Mouse (Mus musculus): ENCODE data around the gene Atxn1. TPM values are rescaled to one million over a fixed set of nuclear protein-coding genes. Genes with fewer than 3 reads are reported as not detected.

The Atxn1 gene
- total and polyA plus RNA-seq, 3 experiments, result 0.39 to 1.1 TPM; not detected in 1

- TF ChIP-seq USF1 (IDR thresholded peaks at IDR 0.05; ENCODE audit: low read depth, low read length), result no peak
- peak; percentile 96 for TF ChIP-seq ETS1 (IDR thresholded peaks at IDR 0.05; ENCODE audit: low read depth, low read length)
- TF ChIP-seq ZMIZ1 (IDR thresholded peaks at IDR 0.05; ENCODE audit: low read depth, low read length), result peak; percentile 41; the same call in 1 of the 2 replicates
These were observed 452.9 kb downstream of the Atxn1 start (continued) for GRCm38 (mm10) chr13:45511706-45512435.

- DNase-seq (ENCODE audit: low read depth, low spot score), result no peak
- Histone ChIP-seq H3K4me3 (ENCODE audit: control insufficient read depth in 1 of 2, insufficient read depth in 1 of 2, low read depth in 2 of 2, low read length in 2 of 2) (no peak overlapping the region), H3K4me1 (ENCODE audit: control insufficient read depth in 1 of 2, insufficient read depth in 2 of 2, low read length in 2 of 2) (peaks cover 13 to 32% of the 10 kb centered on the region in 2 experiments), H3K27ac (ENCODE audit: control insufficient read depth, low read depth, low read length) (no peak overlapping the region), H3K36me3 (ENCODE audit: control insufficient read depth in 1 of 2, insufficient read depth in 2 of 2, low read length in 2 of 2) (peaks cover 0 to 15% of the 10 kb centered on the region in 2 experiments; a peak in 2 of 4 replicates), H3K9ac (ENCODE audit: control insufficient read depth, low read depth, low read length, poor library complexity, severe bottlenecking) (no peak overlapping the region), H3K79me2 (ENCODE audit: control insufficient read depth, insufficient read depth, low read length, poor library complexity) (peaks cover 2% of the 10 kb centered on the region; the same call in 1 of the 2 replicates), H3K27me3 (ENCODE audit: control insufficient read depth in 1 of 2, insufficient read depth in 2 of 2, low read length in 2 of 2) (no peaks in the 10 kb centered on the region), H3K9me3 (replicated peaks; ENCODE audit: insufficient read depth, low read length) (no peaks in the 10 kb centered on the region)
- TF ChIP-seq UBTF (IDR thresholded peaks at IDR 0.05; ENCODE audit: borderline replicate concordance, insufficient read depth, low read depth, low read length), result no peak
- no peak for TF ChIP-seq MAZ (IDR thresholded peaks at IDR 0.05; ENCODE audit: low read depth, low read length)
These were observed 455.4 kb downstream of the Atxn1 start for GRCm38 (mm10) chr13:45509366-45509765.

GRCm38 (mm10) chr13:45508495-45508894 is 456.3 kb downstream of the Atxn1 start:
- Histone ChIP-seq H3K27ac (ENCODE audit: control insufficient read depth, low read depth, low read length) (no peak overlapping the region), H3K79me2 (ENCODE audit: control insufficient read depth, insufficient read depth, low read length, poor library complexity) (no peaks in the 10 kb centered on the region), H3K27me3 (ENCODE audit: control insufficient read depth in 1 of 2, insufficient read depth in 2 of 2, low read length in 2 of 2) (no peaks in the 10 kb centered on the region), H3K9ac (ENCODE audit: control insufficient read depth, low read depth, low read length, poor library complexity, severe bottlenecking) (no peak overlapping the region), H3K4me1 (ENCODE audit: control insufficient read depth in 1 of 2, insufficient read depth in 2 of 2, low read length in 2 of 2) (peaks cover 8 to 27% of the 10 kb centered on the region in 2 experiments), H3K9me3 (replicated peaks; ENCODE audit: insufficient read depth, low read length) (no peaks in the 10 kb centered on the region), H3K4me3 (ENCODE audit: control insufficient read depth in 1 of 2, insufficient read depth in 1 of 2, low read depth in 2 of 2, low read length in 2 of 2) (no peak overlapping the region), H3K36me3 (ENCODE audit: control insufficient read depth in 1 of 2, insufficient read depth in 2 of 2, low read length in 2 of 2) (peaks cover 0 to 14% of the 10 kb centered on the region in 2 experiments; a peak in 2 of 4 replicates)
- DNase-seq (ENCODE audit: low read depth, low spot score), result no peak
- TF ChIP-seq NELFE (IDR thresholded peaks at IDR 0.05; ENCODE audit: low read depth, low read length), result no peak
- TF ChIP-seq POLR2AphosphoS5 (IDR thresholded peaks at IDR 0.05; ENCODE audit: borderline replicate concordance, low read depth, low read length), result no peak
- TF ChIP-seq TAL1 (IDR thresholded peaks at IDR 0.05; ENCODE audit: low read length), result no peak
- TF ChIP-seq MEF2A (IDR thresholded peaks at IDR 0.05; ENCODE audit: extremely low read depth, insufficient replicate concordance, low read depth, low read length, poor library complexity, severe bottlenecking), result no peak
- no peak for TF ChIP-seq ETS1 (IDR thresholded peaks at IDR 0.05; ENCODE audit: low read depth, low read length)
- no peak for TF ChIP-seq SMC3 (IDR thresholded peaks at IDR 0.05; ENCODE audit: low read depth, low read length)
- no peak for TF ChIP-seq CHD2 (IDR thresholded peaks at IDR 0.05; ENCODE audit: low read length)
- TF ChIP-seq MAX (IDR thresholded peaks at IDR 0.05; ENCODE audit: low read length), result no peak
- no peak for TF ChIP-seq NRF1 (IDR thresholded peaks at IDR 0.05; ENCODE audit: insufficient read depth, low read depth, low read length, poor library complexity, severe bottlenecking)
- no peak for TF ChIP-seq ZC3H11A (IDR thresholded peaks at IDR 0.05; ENCODE audit: low read depth, low read length)
- no peak for TF ChIP-seq TBP (IDR thresholded peaks at IDR 0.05; ENCODE audit: low read depth, low read length)
- no peak for TF ChIP-seq EP300 (IDR thresholded peaks at IDR 0.05; ENCODE audit: low read depth in 1 of 2, low read length in 2 of 2)
- TF ChIP-seq ZMIZ1 (IDR thresholded peaks at IDR 0.05; ENCODE audit: low read depth, low read length), result no peak
- no peak for TF ChIP-seq MYB (IDR thresholded peaks at IDR 0.05; ENCODE audit: low read depth, low read length)
- no peak for TF ChIP-seq MYC (IDR thresholded peaks at IDR 0.05; ENCODE audit: low read depth, low read length)
- TF ChIP-seq MXI1 (IDR thresholded peaks at IDR 0.05; ENCODE audit: low read depth, low read length), result no peak
- no peak for TF ChIP-seq POLR2A (IDR thresholded peaks at IDR 0.05; ENCODE audit: control insufficient read depth in 1 of 2, insufficient read depth in 1 of 2, low read depth in 1 of 2, low read length in 2 of 2, poor library complexity in 1 of 2)
- no peak for TF ChIP-seq GATA1 (IDR thresholded peaks at IDR 0.05; ENCODE audit: low read depth, low read length)
- TF ChIP-seq CHD1 (IDR thresholded peaks at IDR 0.05; ENCODE audit: low read depth, low read length), result no peak
- TF ChIP-seq JUND (IDR thresholded peaks at IDR 0.05; ENCODE audit: low read depth, low read length), result no peak
